ENCODE assay signal across 8 mouse cellular contexts in the genomic region with DNA sequence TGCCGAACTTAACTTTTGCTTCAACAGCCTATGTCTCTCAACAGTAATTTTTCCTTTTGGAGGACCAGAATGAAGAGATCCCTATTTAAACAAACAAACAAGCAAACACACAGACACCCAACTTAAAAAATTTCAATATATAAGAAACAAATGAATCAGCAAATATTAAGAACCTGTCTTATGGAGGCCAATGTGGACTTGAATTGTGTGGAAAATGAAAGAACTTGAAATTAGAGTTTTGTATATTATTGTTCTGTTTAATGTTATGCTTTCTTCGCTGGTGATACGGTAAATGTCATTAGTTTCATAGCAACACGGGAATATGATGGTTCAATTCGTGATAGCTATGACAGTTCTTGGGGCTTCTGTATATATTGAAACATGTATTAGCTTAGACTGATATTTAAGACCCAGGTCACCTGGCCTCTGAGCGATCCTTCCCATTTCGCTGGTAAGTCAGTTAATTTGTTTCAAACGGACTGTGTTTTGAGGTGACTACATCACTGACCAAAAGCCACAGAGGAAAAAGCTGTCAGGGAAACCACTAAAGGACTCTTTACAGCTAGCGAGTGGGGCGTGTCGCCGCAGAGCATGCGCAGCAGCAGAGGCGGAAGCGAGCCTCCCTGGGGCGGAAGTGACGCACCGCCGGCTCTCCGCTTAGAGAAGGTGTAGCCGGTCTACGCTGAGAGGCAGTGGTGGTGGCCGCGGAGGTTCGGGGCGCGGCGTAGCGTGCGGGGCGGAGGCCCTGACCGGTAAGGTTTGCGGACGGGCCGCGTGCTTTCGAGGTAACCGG. TPM values are rescaled to one million over a fixed set of nuclear protein-coding genes. Genes with fewer than 3 reads are reported as not detected.
DNase-seq lines count a peak whose midpoint lies in the region; ATAC-seq and TF ChIP-seq lines count a peak whose summit lies in the region.

Gene Tax1bp1 (plus strand): TSS at position 626 of the 793 bp plus-strand sequence.

- H3K27ac ChIP-seq in layer of hippocampus, adult 2 months = peak within 1 kb of the TSS; percentile 98
- H3K27ac ChIP-seq in neural tube, embryonic 15.5 days (replicated peaks) = peak within 1 kb of the TSS; percentile 93

- TF ChIP-seq POLR2A in lung, adult 2 months (IDR thresholded peaks at IDR 0.05; ENCODE audit: borderline replicate concordance, extremely low read depth, low read depth, low read length) = peak; percentile 98

- H3K4me3 ChIP-seq in layer of hippocampus, adult 2 months = peak within 1 kb of the TSS; percentile 84
- H3K4me3 ChIP-seq in lung, adult 2 months (replicated peaks; ENCODE audit: extremely low read depth, low read depth, low read length) = peak within 1 kb of the TSS; percentile 84
- peak within 1 kb of the TSS; percentile 98 for H3K4me3 ChIP-seq in neural tube, embryonic 15.5 days (replicated peaks)

- H3K4me2 ChIP-seq in neural tube, embryonic 15.5 days = peak within 1 kb of the TSS; percentile 70

- 3% methylated on average over 38 of the region's 38 CpGs for WGBS in lung, adult 2 months
- 3% methylated on average over 38 of the region's 38 CpGs for WGBS in neural tube, embryonic 15.5 days

- peak within 1 kb of the TSS; percentile 94 for H3K9ac ChIP-seq in neural tube, embryonic 15.5 days (replicated peaks)

- no peaks in the 10 kb centered on the region for H3K9me3 ChIP-seq in neural tube, embryonic 15.5 days (replicated peaks)

- peaks cover 12% of the 10 kb centered on the region for H3K4me1 ChIP-seq in lung, adult 2 months (ENCODE audit: control insufficient read depth, insufficient read depth, low read length)
- peaks cover 8% of the 10 kb centered on the region for H3K4me1 ChIP-seq in neural tube, embryonic 15.5 days

- no peaks in the 10 kb centered on the region for H3K36me3 ChIP-seq in neural tube, embryonic 15.5 days

- 0 out of 2 replicates have a peak, but pooled peaks have one; percentile 8 for TF ChIP-seq CTCF in layer of hippocampus, adult 2 months (conservative IDR thresholded peaks at IDR 0.05)
- TF ChIP-seq CTCF in lung, adult 2 months (IDR thresholded peaks at IDR 0.05; ENCODE audit: insufficient read depth, low read length) = no peak

- ATAC-seq in neural tube, embryonic 15.5 days (ENCODE audit: low FRiP score) = peak; percentile 99

- peak; percentile 92 for DNase-seq in MN1 (ENCODE audit: low spot score)
- DNase-seq in cerebellum, adult 8-10 months = peak; percentile 87
- DNase-seq in forelimb bud, embryonic 11.5 days (ENCODE audit: low read depth, low spot score) = peak; percentile 90
- DNase-seq in heart, postnatal 4 days = peak; percentile 94
- peak; percentile 92 to 93 for DNase-seq in layer of hippocampus, adult 2 months (ENCODE audit: low spot score in 2 of 2)
- peak; percentile 94 for DNase-seq in lung, adult 2 months
- DNase-seq in testis, postnatal 14 days (ENCODE audit: low spot score) = peak; percentile 93

- H3K27me3 ChIP-seq in neural tube, embryonic 15.5 days (replicated peaks) = no peaks in the 10 kb centered on the region

RNA-seq across cellular contexts. Expression of gene Tax1bp1, which starts in this region (rescaled TPM):
- 100 to 1,000 TPM; 107 to 113 TPM for total RNA-seq in heart, postnatal 4 days (2021)
- 100 to 1,000 TPM; 126 to 134 TPM for total RNA-seq in layer of hippocampus, adult 2 months (2021)
- 30.5 and 31.2 TPM in 2 replicates for polyA plus RNA-seq in lung, adult 2 months (2012; rRNA removed)
- polyA plus RNA-seq in neural tube, embryonic 15.5 days (2015; fragmentation: Nextera tagmentation; extraction: Ambion mirVana) = 141 and 159 TPM in 2 replicates

Comparison
In these comparisons a context has a peak if more than half of its experiments do, and no peak if none do; other contexts are left out.
1. Peak in every context shown above with its lines: DNase-seq, ATAC-seq, H3K4me3 ChIP-seq and H3K27ac ChIP-seq.